Mouse (Mus musculus): Measurements from ENCODE around the gene Ky.

DNA sequence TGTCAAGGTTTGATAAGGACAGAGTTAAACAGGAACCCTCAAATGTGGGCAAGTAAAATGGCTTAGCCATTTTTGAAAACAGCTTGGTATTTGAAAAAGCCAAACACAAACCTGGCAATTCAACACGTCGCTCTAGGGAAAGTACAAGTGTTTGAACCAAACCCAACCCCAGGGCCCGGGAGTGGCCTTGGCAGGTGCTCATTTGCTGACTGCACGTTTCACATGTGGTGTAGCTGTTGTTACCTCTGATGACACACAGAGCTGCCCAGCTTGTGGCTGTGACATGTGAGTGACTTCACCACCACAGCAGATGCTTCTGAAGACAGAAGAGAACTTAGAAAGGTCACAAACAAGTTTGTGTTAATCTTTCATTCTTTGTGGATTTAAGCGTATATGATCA, 67.3 kb downstream of the Ky start:
- TF ChIP-seq POLR2A (IDR thresholded peaks at IDR 0.05; ENCODE audit: insufficient read depth, low read length), result no peak
- TF ChIP-seq CTCF (IDR thresholded peaks at IDR 0.05; ENCODE audit: low read depth, low read length), result no peak
- TF ChIP-seq EP300 (IDR thresholded peaks at IDR 0.05; ENCODE audit: insufficient read depth, low read depth, low read length), result no peak

Measured in ES-Bruce4 (cell line).